Mouse (Mus musculus) spleen, adult 12 weeks (tissue): Measurements from ENCODE around the gene Aagab.

Experiments
- DNase-seq: peaks from one replicate; pipeline ENCODE4 v3.0.0; 2022; ENCODE audit warnings: low spot score

Aagab gene

DNA sequence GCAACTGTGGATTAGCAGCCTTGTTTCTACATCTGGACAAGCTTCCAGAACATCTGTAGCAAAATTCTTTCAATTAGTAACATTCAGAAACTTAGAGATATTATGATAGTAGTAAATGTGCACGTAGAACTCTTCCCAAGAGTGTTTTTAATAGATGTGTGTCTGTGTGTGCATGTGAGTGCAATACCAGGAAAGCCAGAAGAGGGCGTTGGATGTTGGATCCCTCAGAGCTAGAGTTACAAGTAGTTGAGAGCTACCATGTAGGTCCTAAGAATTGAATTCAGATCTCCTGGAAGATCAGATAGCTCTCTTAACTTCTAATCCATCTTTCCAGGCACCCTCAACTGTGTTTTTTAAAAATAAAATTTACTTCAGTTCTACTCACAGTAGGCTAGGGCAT is 4.1 kb downstream of the Aagab start:
- DNase-seq: no peak

DNA sequence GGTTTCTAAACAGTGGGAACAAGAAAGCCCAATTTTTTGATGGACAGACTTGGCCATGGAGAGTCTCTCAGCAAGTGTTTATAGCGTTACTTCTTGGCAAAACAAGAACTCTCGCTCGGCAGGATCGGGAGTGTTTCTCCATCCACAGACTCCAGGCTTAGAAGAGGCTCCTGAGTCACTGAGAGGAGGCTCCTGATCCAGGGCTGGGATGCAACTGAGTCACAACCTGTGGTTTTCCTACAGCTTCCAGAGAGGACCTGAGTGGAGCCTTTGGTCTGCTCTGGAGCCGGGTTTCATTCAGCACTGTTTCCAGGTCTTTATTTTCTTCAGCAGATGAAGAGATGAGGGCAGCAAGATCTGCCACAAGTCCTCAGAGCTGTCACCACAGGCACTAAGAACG is 5.5 kb downstream of the Aagab start:
- no peak for DNase-seq

DNA sequence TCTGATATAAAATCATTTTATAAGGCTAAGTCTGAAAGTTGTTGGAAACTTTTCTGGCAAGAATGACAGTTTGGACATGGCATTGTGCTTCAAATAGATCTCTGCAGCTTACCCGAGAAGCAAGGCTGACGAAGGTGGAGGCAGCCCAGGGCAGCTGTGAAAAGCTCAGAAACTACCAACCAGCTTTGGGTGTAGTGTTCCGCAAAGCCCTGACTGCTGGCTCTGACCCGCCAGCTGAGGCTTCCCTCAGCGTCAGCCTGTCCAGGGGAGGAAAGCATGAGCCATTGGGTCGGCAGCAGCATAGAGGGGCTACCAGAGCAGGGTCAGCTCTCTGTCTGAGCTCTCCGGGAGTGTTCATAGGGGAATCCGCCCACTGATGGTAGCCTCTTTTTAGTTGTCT is 6.8 kb downstream of the Aagab start:
- no peak for DNase-seq

DNA sequence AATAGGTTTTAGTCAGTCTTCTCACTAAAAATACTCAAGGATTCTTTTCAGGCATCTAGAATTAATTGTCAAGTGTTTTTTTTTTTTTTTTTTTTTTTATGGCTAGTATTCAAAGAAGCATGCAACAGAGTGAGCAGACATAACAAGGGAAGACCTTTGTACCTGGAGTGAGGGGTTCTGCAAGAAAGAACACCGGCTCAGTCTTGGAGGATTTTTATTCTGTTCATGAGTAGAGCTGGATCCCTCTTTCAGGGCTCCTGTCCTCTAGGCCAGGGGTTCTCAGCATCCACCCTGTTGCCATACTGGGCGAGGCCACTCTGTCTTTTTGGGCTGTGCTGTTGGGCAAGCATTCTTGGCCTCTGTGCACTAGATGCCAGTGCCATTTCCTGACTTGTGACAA is 7.3 kb downstream of the Aagab start:
- no peak for DNase-seq

DNA sequence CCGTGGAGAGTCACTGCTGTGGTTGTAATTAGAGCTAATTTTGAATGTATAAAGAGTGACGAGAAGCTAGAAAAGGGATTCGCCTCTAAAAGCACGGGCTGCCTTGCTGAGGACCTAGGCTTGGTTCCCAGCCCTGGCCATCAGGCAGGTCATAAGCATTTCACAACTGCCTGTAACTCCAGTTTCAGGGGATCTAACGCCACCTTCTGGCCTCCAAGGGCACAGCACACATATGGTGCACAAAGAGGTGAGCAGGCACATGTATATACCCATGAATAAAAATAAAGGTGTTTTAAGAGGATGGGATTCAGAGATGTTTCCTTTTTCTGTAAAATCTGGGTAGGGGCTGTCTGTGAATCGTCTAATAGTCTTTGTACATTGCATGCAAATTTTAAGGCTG is 7.8 kb downstream of the Aagab start:
- DNase-seq: no peak

DNA sequence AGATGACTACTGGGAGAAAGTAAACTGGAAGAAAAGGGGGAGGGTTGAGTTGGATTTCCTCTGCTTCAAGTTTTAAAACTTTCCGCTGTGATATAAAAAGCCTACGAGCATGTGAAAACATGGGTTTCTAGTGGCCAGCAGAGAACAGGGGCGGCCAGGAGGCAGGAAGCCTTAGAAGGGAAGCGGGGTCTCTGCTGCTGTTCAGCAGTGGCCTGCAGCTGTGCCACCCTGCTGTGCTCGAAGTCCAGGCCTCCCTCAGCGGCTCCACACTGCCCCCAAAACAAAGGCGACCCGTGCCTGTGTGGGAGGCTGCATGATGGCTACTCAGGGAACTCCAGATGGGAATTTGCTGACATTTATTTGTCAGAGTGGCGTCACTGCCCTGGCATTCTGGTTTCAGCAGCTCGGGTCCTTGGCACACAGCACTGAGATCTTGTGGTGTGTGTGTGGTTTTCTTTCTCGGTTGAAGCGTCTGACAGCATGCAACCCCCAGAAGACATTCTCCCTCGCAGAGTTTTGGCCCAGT is 8.4 kb downstream of the Aagab start:
- no peak for DNase-seq

DNA sequence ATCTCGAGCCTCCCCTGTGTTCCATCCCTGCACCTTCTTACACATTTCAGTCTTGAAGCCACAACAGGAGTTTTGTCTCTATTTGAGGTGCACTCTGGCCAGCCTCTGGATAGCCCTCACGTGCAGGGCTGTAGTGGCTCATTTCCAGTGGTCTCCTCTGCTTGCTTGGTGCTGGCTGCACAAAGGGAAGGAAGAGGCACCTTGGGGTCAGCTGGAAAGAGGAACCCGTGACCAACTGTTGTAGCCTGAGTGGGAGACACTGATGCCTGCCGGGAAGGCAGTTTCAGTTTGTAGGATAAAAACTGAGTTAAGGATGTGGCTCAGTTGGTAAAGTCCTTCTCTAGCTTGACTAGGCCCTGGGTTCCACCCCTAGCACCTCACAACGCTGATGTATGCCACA is 9.5 kb downstream of the Aagab start:
- DNase-seq: no peak

DNA sequence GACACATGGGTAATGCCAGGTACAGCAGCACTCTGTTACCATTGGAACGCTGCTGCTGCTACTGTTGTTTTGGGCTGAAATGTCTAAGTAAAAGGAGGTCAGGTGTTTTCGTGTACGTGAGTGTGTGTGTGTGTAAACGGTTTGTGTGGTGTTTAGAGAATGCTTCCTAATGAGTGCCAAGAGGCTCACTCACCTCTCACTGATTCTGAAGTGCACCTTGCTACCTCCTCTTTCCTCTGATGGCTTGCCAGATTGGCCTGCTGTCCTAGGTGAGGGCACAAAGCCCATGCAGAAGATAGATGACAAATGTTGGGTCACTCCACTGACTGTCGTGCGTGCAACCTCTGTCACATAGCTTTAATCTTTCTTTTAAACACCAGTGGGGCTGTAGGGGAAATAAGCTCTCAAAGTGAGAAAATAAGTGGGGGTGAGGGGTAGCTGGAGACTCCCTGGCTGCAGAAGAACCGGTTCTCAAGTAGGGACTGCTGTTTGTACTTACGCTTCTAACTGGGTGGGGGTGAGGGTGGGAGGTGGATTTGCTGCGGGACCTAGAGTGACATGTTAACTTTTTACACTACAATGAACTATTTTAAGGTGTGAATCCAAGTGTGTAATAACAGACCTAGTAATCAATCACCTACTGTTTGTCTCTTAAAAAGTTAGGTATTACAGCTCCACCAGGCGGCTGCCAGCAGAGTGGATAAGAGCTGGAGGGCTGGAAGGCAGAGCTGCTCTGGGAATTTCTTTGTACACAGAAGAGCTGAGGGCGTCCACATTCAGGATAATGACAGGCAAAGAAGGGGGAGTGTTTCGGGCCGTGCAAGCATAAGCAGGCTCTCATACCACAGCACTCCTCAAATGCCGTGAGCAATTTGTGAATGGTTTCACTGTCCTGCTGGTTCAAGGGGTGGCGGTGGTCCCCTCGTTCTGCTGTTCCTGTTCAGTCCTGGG is 10.4 kb downstream of the Aagab start:
- DNase-seq: no peak

DNA sequence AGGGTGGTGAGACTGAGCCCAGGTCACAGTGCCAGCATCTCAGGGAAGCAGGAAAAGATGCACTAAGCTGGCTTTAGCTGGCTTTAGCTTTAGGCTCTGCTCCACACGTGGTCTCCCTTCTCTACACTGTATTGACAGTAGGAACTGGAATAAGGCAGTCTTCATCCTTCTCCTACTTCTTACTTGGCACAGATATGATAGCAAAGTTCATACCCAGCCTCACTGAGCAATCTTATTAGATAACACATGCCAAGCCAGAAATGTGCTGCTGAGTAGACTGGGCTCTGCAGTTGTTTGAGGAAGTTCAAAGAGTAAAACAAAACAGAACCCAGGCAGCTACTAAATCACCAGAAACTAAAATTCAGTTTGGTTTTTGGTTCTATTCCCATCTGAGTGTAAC is 11.1 kb downstream of the Aagab start:
- no peak for DNase-seq

DNA sequence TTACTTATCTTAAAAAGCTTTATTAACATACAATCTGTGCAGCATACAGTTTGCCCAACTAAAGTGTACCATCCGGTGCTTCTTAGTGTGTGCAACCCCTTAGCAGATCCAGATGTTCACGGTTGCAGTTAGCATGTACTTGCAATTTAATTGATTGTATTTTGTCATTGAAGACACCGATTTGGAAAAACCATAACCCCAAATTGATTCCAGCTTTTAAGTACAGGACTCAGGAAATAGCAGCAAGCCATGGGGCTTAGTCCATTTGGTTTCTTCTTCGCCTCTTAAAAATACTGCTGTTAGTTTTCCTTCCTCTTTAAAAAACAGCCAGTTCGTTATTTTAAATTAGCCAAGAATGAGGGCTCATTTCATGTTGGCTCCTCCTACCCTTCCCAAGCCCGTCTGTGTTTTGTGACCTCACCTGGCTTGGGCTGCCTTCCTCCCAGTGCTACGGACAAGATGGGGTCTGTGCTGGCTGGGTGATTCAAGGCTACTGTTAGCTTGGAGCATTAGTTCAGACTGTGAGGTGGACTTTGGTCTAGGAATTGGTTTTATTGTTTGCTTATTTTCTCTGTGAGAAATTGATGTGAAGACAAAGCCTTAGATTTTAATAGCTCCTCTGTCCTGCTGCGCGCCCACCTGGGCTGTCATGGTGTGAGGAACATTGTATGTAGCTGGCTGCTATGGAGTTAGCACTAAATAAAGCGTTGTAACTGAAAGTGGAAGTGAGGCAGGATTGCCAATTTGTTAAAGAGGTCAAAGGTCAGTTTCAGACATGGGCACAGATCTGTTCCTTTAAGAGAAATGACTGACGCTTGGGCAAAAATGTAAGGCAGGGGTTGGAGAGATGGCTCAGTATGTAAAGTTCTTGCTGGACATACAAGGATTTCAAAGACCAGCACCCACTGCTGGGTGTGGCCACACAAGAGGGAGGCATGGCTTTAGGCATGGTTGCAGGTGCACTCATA is 11.8 kb downstream of the Aagab start:
- DNase-seq: no peak

DNA sequence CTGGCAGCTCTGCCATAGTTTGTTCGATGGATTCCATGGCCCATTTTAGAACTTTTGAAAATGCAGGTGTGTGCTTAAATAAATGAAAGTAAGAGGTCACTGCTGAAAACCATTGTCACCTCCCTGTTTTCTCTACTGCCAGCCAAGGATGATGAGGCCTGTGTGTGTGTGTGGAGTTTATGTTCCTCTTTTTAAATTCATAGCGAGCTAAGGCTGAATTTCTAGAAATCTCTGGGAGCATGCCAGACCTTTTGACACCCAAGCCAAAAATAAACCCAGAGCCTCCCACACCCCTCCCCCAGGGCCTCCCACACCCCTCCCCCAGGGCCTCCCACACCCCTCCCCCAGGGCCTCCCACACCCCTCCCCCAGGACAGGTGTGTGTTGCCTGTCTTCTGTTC is 15.5 kb downstream of the Aagab start:
- DNase-seq: no peak

DNA sequence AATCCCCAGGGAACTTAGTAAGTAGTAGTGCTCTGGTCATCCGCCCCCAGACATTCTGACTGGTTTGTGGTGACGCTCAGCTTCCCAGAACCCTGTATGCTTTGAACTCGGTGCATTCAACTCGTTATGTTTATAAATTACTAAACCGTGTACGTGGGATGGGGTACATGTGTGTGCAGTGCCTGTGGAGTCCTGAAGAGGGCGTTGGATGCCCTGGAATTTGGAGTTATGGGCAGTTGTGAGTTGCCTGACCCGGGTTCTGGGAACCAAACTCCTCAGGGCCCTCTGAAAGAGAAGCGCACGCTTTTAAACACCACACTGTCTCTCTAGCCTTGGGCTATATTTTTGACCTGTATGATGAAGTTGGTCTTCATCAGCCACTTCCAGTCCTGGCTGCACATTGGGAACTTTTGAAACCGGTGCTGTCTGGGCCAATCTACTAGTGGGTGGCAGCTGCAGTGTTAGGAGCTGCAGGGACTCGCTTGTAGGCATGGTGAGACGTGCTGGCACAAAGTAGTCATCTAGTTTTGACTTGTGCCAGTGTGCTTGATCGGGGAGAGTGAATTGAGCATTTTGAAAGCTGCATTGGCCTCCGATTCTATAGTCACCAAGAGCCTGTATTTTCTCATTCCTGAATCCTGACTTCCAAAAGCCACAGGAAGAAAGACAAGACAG is 21.6 kb downstream of the Aagab start:
- no peak for DNase-seq

DNA sequence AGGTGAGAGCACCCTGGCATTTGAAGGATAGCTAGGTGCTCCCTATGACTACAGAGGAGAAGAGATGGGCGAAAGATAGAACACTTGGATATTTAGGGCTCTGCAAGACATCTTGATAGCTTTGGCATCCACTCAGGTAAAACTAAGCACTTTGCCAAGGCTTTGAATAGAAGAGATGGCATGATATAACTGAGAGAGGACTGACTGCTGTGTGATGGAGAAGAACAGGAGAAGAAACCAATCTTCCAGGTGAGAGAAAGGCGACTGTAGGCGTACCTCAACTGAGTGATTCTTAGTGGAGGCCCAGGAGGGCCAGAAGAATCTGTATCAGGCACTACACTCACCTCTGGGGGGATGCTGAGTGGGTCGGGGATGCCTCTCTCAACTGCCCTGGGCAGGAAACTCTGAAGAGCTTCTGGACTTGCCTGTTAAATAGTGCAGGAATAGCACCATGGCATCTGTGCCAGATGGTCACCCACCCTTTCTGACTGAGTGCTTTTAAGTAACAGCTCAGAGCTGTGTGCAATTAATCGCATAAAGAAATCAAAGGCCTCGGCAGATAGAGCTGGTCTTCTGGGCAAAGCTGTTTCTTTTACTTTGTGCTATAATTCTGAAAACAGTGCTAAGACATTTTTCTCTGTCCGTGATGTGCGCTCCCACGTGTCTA is 22.8 kb downstream of the Aagab start:
- no peak for DNase-seq

DNA sequence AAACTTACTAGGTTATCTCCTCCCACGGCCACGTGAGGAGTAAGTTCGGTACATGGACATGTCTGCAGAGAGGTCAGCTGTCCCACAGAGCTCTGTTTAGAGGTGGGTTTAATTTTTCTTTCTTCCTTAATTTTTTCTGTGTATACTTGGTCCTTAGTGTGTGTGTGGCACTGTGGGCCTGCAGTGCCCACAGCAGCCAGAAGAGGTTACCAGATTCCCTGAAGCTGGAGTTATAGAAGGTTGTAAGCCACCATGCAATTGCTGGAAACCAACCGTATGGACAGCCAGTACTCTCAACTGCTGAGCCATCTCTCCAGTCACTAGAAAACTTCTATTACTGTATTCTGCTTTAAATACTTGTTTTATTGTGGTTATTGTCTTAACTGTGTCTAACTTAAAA is 29.6 kb downstream of the Aagab start:
- DNase-seq: no peak

DNA sequence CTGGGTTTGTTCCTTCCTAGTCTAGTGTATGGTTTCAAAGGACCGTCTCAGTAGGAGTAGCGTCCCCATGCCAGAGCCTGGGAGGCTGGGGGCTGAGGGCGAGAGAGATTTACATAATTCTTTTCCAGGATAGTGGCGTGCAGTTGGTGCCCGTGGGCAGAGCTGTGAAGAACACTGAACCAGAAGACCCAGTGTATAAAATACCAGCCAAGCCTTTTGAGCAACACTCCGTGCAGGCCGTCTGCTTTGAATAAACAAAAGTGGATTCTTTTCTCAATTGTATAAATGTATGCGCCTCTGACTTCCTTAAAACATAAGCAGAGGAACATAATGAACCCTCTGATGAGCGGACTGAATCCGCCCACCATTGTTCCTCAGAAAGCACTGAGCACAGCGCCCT is 30.5 kb downstream of the Aagab start:
- no peak for DNase-seq

DNA sequence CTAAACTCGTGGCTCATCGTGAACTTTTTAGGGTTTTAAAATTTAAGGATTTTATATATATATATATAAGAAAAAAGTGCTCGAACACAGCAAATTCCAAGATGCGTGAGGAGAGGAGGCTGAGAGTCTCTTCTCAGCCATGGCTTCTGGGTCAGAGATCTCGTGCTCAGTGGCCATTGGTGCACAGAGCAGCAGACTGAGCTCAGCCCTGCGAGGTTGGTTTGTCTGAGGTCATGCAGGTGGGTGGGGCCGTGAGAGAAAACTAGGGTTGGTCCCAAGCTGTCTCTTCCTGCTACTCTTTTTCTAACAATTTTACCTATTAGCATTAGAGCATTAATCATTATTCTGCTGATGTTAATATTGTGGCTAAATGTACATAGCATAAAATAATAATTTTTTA is 30.9 kb downstream of the Aagab start:
- DNase-seq: no peak

DNA sequence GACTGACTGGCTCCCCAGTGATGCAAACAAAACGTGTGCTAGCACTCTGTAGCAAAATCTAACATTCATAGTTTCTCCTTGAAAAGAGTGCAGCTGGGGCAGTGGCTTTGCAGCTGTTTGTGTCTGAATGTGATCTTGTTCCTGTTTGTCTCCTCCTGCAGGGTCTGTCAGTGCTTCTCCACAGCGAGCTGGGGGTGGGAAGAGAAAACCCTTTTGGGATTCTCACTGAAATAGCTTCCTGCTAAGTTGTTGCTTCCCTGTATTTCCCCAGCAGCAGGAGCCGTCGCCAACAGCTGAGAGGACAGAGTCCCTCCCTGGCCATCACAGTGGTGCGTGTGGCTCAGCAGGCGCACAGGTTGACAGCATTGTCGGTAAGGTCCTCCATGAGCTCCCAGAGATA is 33.7 kb downstream of the Aagab start:
- no peak for DNase-seq

DNA sequence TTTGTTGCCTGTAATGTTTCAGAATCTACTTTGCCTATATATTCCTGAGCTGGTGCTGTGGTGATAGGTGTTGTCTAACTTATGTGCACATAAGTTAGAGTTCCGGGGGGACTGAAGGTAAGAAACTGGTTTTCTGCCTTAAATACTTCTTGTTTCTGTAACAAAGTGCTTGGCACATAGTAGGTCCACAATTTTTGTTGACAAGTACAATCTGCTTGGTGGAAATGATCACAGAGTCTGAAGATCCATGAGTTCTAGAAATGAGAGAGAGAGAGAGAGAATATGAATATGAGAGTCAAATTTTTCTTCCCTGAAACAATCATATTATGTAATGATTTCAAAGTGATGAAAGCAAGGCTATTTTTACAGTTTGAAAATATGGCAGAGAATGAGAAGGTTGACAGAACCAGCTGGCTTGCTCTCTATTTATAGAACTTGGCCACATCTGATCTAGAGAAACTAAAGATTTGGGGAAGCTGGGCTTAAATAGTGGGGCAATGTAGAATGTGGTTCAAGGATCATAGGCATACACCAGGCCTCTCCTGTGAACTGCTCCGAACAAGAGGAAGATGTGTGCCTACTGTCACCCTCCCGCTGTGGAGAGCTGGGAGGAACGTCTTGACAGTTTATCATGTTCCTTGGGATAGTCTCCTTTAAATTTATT is 39.7 kb downstream of the Aagab start:
- no peak for DNase-seq

DNA sequence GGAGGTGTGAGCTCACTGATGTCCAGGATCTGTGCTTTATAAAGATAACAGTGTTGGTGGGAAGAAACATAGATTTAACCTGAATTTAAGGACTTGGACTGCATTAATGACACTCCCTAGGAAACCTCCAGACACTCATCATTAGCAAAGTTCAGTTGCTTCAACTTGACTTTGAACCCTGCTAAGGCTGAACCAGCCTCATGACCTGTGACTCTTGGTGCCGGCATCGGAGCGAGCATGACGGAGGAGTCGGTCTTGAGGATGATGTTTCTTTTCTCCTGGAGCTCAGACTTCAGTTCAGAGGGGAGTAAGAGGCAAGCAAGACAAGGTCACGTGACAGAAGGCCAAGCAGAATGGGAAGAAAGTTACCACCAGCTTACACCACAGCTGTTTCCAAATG is 41.6 kb downstream of the Aagab start:
- DNase-seq: no peak

DNA sequence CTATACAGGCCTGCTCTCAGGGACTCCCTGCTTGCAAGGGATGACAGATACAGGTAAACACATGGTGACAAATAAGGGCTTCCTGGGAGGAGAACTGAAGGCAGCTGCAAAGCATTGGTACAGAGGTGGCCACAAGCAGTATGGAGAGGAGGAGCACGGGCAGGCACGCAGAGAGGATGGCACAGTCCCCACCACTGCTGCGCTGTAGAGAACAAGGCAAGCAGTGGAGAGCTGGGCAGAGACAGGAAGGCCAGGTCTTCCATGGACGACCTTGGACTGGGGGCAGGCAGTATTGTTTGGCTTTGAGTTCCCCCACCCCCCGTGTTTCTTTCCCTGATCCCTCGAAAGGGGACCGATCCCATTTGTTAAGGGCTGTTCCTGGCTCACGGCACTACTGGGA is 42.6 kb downstream of the Aagab start:
- no peak for DNase-seq
